Mouse (Mus musculus): ENCODE measurements around the gene Selenos. TPM values are rescaled to one million over a fixed set of nuclear protein-coding genes. Genes with fewer than 3 reads are reported as not detected.

Gene Selenos
- 10 to 100 TPM; 46.5 to 47.5 TPM for total RNA-seq (2021)
- long read RNA-seq, experiment 1, transcript Selenos-201 (6 exons, 1,191 nt) = major isoform, 33 of 35 reads
- long read RNA-seq, experiment 1, partial matches to known transcripts = 1 of 35 reads
- long read RNA-seq, experiment 1, other reads (novel, unspliced or antisense) = 1 of 35 reads
- long read RNA-seq, experiment 2, transcript Selenos-201 (6 exons, 1,191 nt) = major isoform, 24 of 29 reads
- long read RNA-seq, experiment 2, partial matches to known transcripts = 2 of 29 reads
- long read RNA-seq, experiment 2, other reads (novel, unspliced or antisense) = 2 of 29 reads

- peak within 1 kb of the TSS; percentile 92 for H3K4me3 ChIP-seq
- no peak for TF ChIP-seq CTCF (IDR thresholded peaks at IDR 0.05)
- H3K27ac ChIP-seq = peak within 1 kb of the TSS; percentile 83
- intact Hi-C loops (cut with DNase I) = loop anchor here (1.0 kb wide), 1 partner anchor 19 kb away; no protein-coding TSS in a partner anchor
- peak; percentile 92 to 95 for DNase-seq (ENCODE audit: extremely low spot score in 1 of 2, low spot score in 2 of 2)
These were observed at the start of gene Selenos for GRCm38 (mm10) chr7:66079364-66080230. Gene Selenos, plus strand, starts transcription at chr7:66079649.

GRCm38 (mm10) chr7:66036809-66037208 is 42.6 kb upstream of the Selenos start:
- intact Hi-C loops (cut with DNase I) = no loop called here
- no peak for TF ChIP-seq CTCF (IDR thresholded peaks at IDR 0.05)
- H3K27ac ChIP-seq = no peak overlapping the region
- DNase-seq (ENCODE audit: extremely low spot score in 1 of 2, low spot score in 2 of 2) = no peak
- no peak overlapping the region for H3K4me3 ChIP-seq

- no peak for TF ChIP-seq CTCF (IDR thresholded peaks at IDR 0.05)
- no peak for DNase-seq (ENCODE audit: extremely low spot score in 1 of 2, low spot score in 2 of 2)
- H3K27ac ChIP-seq = no peak overlapping the region
- no peak overlapping the region for H3K4me3 ChIP-seq
- intact Hi-C loops (cut with DNase I) = no loop called here
These were observed 41.2 kb upstream of the Selenos start for GRCm38 (mm10) chr7:66038261-66038660.

GRCm38 (mm10) chr7:66038730-66039129 is 40.7 kb upstream of the Selenos start:
- H3K4me3 ChIP-seq = no peak overlapping the region
- intact Hi-C loops (cut with DNase I) = no loop called here
- TF ChIP-seq CTCF (IDR thresholded peaks at IDR 0.05) = no peak
- no peak overlapping the region for H3K27ac ChIP-seq
- DNase-seq (ENCODE audit: extremely low spot score in 1 of 2, low spot score in 2 of 2) = no peak

- Histone ChIP-seq H3K27ac (no peak overlapping the region), H3K4me3 (no peak overlapping the region)
- no peak for TF ChIP-seq CTCF (IDR thresholded peaks at IDR 0.05)
- intact Hi-C loops (cut with DNase I) = no loop called here
- no peak for DNase-seq (ENCODE audit: extremely low spot score in 1 of 2, low spot score in 2 of 2)
These were observed 39.2 kb upstream of the Selenos start for GRCm38 (mm10) chr7:66040026-66040814.

- no peak for TF ChIP-seq CTCF (IDR thresholded peaks at IDR 0.05)
- no peak for DNase-seq (ENCODE audit: extremely low spot score in 1 of 2, low spot score in 2 of 2)
- H3K4me3 ChIP-seq = no peak within 1 kb of the TSS
- intact Hi-C loops (cut with DNase I) = no loop called here
- no peak within 1 kb of the TSS for H3K27ac ChIP-seq
These were observed 35.6 kb upstream of the Selenos start, which contains the start of gene Gm45213 for GRCm38 (mm10) chr7:66043552-66044459. Gene Gm45213, plus strand, starts transcription at chr7:66043602.

- no peak for TF ChIP-seq CTCF (IDR thresholded peaks at IDR 0.05)
- no peak overlapping the region for H3K27ac ChIP-seq
- no peak for DNase-seq (ENCODE audit: extremely low spot score in 1 of 2, low spot score in 2 of 2)
- no peak overlapping the region for H3K4me3 ChIP-seq
- intact Hi-C loops (cut with DNase I) = no loop called here
These were observed 34.8 kb upstream of the Selenos start for GRCm38 (mm10) chr7:66044617-66045016.

GRCm38 (mm10) chr7:66046921-66047918 is 32.2 kb upstream of the Selenos start:
- no peak overlapping the region for H3K27ac ChIP-seq
- no peak overlapping the region for H3K4me3 ChIP-seq
- TF ChIP-seq CTCF (IDR thresholded peaks at IDR 0.05) = no peak
- no peak for DNase-seq (ENCODE audit: extremely low spot score in 1 of 2, low spot score in 2 of 2)
- intact Hi-C loops (cut with DNase I) = no loop called here

GRCm38 (mm10) chr7:66047975-66048374 is 31.5 kb upstream of the Selenos start:
- Histone ChIP-seq H3K4me3 (no peak overlapping the region), H3K27ac (no peak overlapping the region)
- intact Hi-C loops (cut with DNase I) = no loop called here
- TF ChIP-seq CTCF (IDR thresholded peaks at IDR 0.05) = no peak
- DNase-seq (ENCODE audit: extremely low spot score in 1 of 2, low spot score in 2 of 2) = no peak

All from left cerebral cortex, adult 2 months (tissue).